Mouse (Mus musculus): Measurements from ENCODE around the gene Gpr174. TPM values are rescaled to one million over a fixed set of nuclear protein-coding genes. Genes with fewer than 3 reads are reported as not detected.

Gpr174 gene
- polyA plus RNA-seq, 1 experiment = not detected

GRCm38 (mm10) chrX:107336609-107337008 lies 80.9 kb downstream of the Gpr174 start:
- WGBS = 100% methylated on average over 1 of the region's 1 CpGs

GRCm38 (mm10) chrX:107341980-107342379 lies 86.3 kb downstream of the Gpr174 start:
- no peak overlapping the region for H3K27ac ChIP-seq (ENCODE audit: insufficient read depth, low read length)
- no peaks in the 10 kb centered on the region for H3K27me3 ChIP-seq (ENCODE audit: control insufficient read depth, insufficient read depth, low read length)
- H3K4me3 ChIP-seq (replicated peaks; ENCODE audit: insufficient read depth, low read depth, low read length) = no peak overlapping the region
- H3K4me1 ChIP-seq (ENCODE audit: control insufficient read depth, insufficient read depth, low read length) = no peaks in the 10 kb centered on the region
- no peak for DNase-seq
- TF ChIP-seq POLR2A (IDR thresholded peaks at IDR 0.05; ENCODE audit: borderline replicate concordance, insufficient read depth, low read length) = no peak
- TF ChIP-seq CTCF (IDR thresholded peaks at IDR 0.05; ENCODE audit: borderline replicate concordance, insufficient read depth, low read depth, low read length) = no peak
- 62% methylated on average over 3 of the region's 3 CpGs for WGBS

More at GRCm38 (mm10) chrX:107336609-107337008, 80.9 kb downstream of the Gpr174 start:
- Histone ChIP-seq H3K4me1 (ENCODE audit: control insufficient read depth, insufficient read depth, low read length) (no peaks in the 10 kb centered on the region), H3K27ac (ENCODE audit: insufficient read depth, low read length) (no peak overlapping the region), H3K4me3 (replicated peaks; ENCODE audit: insufficient read depth, low read depth, low read length) (no peak overlapping the region), H3K27me3 (ENCODE audit: control insufficient read depth, insufficient read depth, low read length) (no peaks in the 10 kb centered on the region)
- TF ChIP-seq CTCF (IDR thresholded peaks at IDR 0.05; ENCODE audit: borderline replicate concordance, insufficient read depth, low read depth, low read length) (no peak), POLR2A (IDR thresholded peaks at IDR 0.05; ENCODE audit: borderline replicate concordance, insufficient read depth, low read length) (no peak)
- no peak for DNase-seq

Other genes starting within 250 kb of the Gpr174 start
- not detected in 2 replicates for gene P2ry10, start 167.4 kb upstream of the Gpr174 start, polyA plus RNA-seq (2012; rRNA removed)
- gene P2ry10b, start 107.0 kb upstream of the Gpr174 start, polyA plus RNA-seq (2012; rRNA removed) = 0.08 and 0.16 TPM in 2 replicates
- 86.2 and 88.7 TPM in 2 replicates for gene Itm2a, start 147.5 kb downstream of the Gpr174 start, polyA plus RNA-seq (2012; rRNA removed)